Mouse (Mus musculus): ENCODE data around the gene Mark1. TPM values are rescaled to one million over a fixed set of nuclear protein-coding genes. Genes with fewer than 3 reads are reported as not detected.

Mark1 gene
- total RNA-seq (2021), result 10 to 100 TPM; 45.1 to 46.6 TPM
- long read RNA-seq, full-length matches to known transcripts, result 44 of 74 reads
- long read RNA-seq, partial matches to known transcripts, result 5 of 74 reads
- long read RNA-seq, other reads (novel, unspliced or antisense), result 25 of 74 reads

DNA sequence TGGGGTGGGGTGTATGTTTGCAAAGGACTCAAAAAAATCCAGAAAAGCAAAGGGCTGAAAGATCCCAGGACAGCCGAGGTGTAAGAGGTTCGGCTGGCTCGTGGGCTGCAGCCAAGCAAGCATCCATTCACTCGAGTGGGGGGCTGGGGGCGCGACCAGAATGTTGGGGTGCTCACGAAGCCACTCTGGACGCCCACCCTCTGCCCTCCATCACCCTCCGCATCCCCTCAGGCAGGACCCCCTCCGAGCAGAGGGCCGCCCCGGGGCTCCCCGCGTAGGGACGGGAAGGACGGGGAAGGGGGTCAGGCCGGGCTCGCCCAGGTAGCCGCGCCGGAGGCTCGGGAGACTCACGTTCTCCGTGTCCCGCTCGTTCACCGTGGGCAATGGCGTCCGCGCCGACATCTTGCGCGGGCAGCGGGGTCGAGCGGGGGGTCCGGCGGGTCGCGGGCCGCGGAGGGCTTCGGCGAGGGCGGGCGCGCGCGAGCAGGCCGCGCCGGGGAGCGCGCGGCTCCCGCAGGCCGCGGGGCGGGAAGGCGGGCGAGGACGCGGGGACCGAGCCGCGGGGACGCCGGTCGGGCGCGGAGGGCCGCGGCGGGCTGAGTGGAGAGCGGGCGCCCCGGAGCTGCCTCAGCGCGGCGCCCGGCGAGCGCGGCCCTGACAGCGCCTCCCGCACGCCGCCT, at the start of gene Mark1:
Mark1 (minus strand) TSS at position 500 of the 680 bp plus-strand sequence.
- DNase-seq (ENCODE audit: low spot score in 2 of 2), result peak in 1 of 2 experiments; percentile 34

- DNase-seq (ENCODE audit: low spot score in 2 of 2), result no peak
Observed at GRCm38 (mm10) chr1:185047516-185048247, 48.3 kb upstream of the Mark1 start.

- no peak for DNase-seq (ENCODE audit: low spot score in 2 of 2)
Observed at GRCm38 (mm10) chr1:185046513-185046912, 47.1 kb upstream of the Mark1 start.

DNA sequence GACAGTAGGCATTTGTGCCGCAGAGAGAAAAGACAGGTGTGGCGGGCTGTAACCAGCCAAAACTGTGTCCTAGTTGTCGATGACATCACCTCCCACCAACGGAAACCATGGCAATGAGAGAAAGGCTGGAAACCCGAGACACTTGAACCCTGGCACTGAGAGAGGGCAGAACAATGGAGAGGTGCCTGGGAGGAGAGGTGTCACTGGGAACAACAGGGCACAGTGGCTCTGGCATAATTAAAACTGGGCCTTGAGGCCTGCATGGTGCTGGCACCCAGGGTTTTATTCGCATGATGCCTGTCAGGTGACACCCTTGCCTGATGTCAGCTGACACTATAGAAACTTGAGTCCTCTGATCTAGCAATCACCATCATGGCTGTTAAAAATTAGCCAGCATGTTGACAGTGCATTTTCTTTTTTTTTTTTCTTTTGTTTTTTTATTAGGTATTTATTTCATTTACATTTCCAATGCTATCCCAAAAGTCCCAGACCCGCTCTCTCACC, 38.9 kb upstream of the Mark1 start:
- no peak for DNase-seq (ENCODE audit: low spot score in 2 of 2)

- DNase-seq (ENCODE audit: low spot score in 2 of 2), result no peak
Observed at GRCm38 (mm10) chr1:185030565-185030964, 31.2 kb upstream of the Mark1 start.

- DNase-seq (ENCODE audit: low spot score in 2 of 2), result no peak
Observed at GRCm38 (mm10) chr1:185020429-185021168, 21.2 kb upstream of the Mark1 start.

- no peak for DNase-seq (ENCODE audit: low spot score in 2 of 2)
Observed at GRCm38 (mm10) chr1:185012566-185012965, 13.2 kb upstream of the Mark1 start.

DNA sequence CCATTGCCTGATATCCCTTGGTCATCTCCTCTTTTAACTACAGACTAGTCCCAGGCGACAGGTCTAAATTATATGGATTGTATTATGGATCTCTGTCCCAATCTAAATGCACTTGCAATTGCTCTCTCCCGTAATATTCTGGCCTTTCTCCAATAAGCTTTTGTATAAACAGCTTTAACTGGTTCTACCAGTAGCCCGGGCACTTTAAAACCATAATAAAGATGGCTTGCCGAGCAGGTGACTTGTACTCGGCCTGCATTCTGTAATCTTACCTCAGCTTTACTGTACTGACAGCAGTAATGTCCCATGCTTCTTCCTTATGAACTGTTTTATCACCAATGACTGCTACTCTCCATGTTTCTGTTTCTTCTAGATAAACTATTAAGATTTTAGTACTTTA, 7.7 kb upstream of the Mark1 start:
- DNase-seq (ENCODE audit: low spot score in 2 of 2), result no peak

GRCm38 (mm10) chr1:184999780-185000599, 620 bp upstream of the Mark1 start:
- peak; percentile 64 to 71 for DNase-seq (ENCODE audit: low spot score in 2 of 2)

DNA sequence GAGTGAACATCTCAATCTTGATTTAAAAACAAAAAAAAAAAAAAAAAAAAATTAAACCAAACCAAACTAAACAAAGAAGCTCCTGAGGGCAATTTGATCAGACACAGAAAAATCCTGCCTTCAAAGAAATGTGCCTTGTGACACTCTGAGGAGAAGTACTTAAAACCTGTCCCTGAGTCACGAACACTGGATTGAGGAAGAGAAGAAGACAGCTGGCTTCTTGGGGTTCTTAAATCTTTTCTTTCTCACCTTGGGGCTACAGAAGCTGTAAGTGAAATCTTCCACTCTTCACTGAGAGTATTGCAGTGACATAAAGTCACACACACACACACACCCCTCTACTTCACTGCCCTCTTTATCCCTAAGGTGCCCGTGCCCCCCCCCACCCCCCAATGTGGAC, 739 bp downstream of the Mark1 start:
- DNase-seq (ENCODE audit: low spot score in 2 of 2), result no peak

- no peak for DNase-seq (ENCODE audit: low spot score in 2 of 2)
Observed at GRCm38 (mm10) chr1:184998161-184998560, 1.2 kb downstream of the Mark1 start.

- no peak for DNase-seq (ENCODE audit: low spot score in 2 of 2)
Observed at GRCm38 (mm10) chr1:184997466-184997865, 1.9 kb downstream of the Mark1 start.

- DNase-seq (ENCODE audit: low spot score in 2 of 2), result no peak
Observed at GRCm38 (mm10) chr1:184995335-184995734, 4.0 kb downstream of the Mark1 start.

DNA sequence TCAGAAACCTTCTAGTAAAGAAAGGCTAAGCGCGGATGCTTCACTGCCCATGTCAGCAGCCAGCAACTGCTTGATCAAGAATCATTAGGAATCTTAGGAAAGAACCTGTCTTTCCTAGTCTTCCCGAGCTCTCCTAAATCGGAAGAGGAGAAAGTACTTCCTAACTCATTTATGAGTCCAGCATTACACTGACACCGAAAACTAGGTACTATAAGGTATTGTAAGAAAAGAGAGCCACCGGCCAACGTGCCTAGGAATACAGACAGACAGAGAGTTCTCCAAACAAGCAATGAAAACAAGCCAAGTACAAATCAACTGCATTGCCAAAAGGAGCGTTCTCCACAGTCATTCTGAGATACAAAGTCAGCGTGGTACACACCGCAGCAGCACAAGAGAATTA, 8.2 kb downstream of the Mark1 start:
- no peak for DNase-seq (ENCODE audit: low spot score in 2 of 2)

- DNase-seq (ENCODE audit: low spot score in 2 of 2), result no peak
Observed at GRCm38 (mm10) chr1:184986748-184987147, 12.6 kb downstream of the Mark1 start.

GRCm38 (mm10) chr1:184984723-184985122, 14.6 kb downstream of the Mark1 start:
- DNase-seq (ENCODE audit: low spot score in 2 of 2), result no peak

- DNase-seq (ENCODE audit: low spot score in 2 of 2), result no peak
Observed at GRCm38 (mm10) chr1:184983751-184984150, 15.6 kb downstream of the Mark1 start.

DNA sequence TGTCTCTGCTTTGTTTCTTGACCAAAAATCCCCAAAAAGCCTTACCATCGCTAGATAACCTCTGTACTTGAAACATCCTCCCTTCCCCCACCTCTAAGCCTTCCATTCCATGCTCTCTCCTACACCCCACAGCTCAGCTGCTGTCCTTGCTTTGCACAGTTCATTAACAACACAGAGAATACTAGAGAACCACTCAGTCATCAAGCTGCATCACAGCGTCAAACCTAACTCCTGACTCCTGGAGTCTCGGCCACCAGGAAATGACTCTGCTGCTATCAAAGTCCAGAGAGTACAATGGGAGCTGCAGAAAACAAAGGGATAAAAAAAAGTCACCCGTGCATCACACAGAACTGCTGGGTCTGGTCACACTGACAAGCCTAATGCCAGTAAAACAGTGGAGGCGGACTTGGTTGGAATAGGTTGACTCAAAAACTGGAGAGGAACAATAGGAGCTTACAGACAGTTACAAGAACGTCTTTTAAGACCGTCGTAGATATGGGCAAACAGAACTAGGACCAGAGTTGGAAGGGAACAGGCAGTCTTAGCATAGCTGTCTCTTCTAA, 27.1 kb downstream of the Mark1 start:
- no peak for DNase-seq (ENCODE audit: low spot score in 2 of 2)

GRCm38 (mm10) chr1:184969374-184969773, 30.0 kb downstream of the Mark1 start:
- DNase-seq (ENCODE audit: low spot score in 2 of 2), result no peak

GRCm38 (mm10) chr1:184965682-184966360, 33.5 kb downstream of the Mark1 start:
- DNase-seq (ENCODE audit: low spot score in 2 of 2), result peak in 1 of 2 experiments; percentile 57
